Mouse (Mus musculus): Measurements from ENCODE around the gene Esyt1.
"Not testable (repeated sequence)": the region's sequence is repeated elsewhere in the genome, so short reads cannot be mapped to it uniquely, and the experiment has no call there.

The Esyt1 gene

DNA sequence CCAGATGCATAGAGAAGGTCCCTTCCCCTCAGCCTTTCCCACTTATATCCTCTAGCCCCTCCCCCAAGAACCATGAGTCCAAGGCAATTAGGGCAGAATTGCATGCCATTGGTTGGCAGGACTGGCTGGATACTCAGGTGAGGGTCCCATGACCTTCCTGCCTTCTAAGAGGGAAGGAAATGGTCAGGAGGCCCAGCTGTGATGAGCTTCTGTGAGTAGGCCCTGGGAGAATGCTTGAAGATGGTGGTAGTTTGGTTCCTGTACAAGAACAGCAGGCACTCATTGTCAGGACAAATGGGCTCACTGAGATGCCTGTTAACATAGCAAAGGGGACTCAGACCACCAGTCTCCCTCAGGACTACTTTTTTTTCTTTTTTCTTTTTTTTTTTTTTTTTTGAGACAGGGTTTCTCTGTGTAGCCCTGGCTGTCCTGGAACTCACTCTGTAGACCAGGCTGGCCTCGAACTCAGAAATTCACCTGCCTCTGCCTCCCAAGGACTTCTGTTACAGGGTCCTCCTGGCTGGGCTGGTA, 12.7 kb upstream of the Esyt1 start:
- no peak for DNase-seq (ENCODE audit: low read depth, low spot score)

DNA sequence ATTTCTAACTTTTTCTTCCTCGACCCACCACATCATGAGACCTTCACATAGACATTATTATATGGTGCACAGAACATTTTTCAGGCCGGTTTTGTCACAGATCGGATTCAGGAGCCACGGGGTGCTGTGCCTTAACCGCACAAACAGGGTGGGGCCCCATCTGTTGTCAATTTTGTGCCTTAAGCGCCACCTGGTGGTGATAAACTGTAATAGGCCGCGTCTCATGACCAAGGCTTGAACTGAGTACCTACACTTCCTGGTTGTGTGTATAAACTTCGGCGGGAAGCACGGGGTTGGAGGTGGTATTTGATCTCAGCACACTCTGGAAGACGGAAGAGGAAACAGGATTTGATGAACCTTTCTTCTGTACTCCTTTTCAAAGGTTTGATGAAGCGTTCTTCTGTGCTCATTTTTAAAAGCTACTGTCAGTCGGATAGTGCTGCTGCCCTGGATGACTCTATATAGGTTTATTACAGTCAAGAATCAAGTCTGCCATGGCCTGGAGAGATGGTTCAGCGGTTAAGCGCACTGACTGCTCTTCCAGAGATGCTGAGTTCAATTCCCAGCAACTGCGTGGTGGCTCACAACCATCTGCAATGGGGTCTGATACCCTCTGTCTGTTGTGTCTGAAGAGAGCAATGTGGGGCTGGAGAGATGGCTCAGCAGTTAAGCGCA, 10.7 kb upstream of the Esyt1 start:
- peak; percentile 98 for DNase-seq (ENCODE audit: low read depth, low spot score)

DNA sequence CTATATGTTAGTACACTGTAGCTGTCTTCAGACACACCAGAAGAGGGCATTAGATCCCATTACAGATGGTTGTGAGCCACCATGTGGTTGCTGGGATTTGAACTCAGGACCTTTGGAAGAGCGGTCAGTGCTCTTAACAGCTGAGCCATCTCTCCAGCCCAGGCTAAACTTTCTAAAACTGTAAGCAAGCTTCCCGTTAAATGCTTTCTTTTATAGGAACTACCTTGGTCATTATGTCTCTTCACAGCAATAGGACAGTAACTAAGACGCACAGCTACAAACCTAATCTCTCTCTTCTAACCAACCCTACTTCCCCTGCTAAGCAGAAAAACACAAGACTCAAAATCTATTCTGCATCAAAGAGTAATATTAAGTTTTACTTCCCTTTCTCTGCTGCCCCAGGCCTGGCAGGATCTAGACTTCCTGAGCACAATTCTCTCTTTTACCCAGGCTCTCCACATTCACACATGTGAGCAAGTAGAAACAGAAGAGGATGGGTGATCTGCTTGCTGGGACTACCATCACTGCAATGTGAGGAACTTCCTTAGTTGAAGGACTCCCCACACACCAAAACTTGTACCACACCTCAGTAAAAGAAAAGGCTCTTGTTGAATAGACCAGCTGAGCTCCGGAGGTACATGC, 10.1 kb upstream of the Esyt1 start:
- no peak for DNase-seq (ENCODE audit: low read depth, low spot score)

DNA sequence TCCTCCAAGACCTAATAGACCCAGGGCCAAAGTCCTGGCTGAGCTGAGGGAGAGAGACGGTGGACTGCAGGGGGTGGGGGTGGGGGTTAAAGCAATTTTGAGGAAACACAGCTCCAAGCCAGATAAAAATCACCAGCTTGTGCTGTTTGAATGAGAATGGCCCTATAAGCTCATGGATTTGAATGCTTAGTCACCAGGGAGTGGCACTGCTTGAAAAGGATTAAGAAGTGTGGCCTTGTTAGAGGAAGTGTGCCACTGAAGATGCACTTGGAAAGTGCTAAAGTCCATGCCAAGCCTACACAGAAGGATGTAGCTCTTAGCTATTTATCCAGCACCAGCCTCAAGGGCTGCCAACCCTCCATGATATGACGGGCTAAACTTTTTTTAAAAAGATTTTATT, 9.5 kb upstream of the Esyt1 start:
- DNase-seq (ENCODE audit: low read depth, low spot score), result no peak

DNA sequence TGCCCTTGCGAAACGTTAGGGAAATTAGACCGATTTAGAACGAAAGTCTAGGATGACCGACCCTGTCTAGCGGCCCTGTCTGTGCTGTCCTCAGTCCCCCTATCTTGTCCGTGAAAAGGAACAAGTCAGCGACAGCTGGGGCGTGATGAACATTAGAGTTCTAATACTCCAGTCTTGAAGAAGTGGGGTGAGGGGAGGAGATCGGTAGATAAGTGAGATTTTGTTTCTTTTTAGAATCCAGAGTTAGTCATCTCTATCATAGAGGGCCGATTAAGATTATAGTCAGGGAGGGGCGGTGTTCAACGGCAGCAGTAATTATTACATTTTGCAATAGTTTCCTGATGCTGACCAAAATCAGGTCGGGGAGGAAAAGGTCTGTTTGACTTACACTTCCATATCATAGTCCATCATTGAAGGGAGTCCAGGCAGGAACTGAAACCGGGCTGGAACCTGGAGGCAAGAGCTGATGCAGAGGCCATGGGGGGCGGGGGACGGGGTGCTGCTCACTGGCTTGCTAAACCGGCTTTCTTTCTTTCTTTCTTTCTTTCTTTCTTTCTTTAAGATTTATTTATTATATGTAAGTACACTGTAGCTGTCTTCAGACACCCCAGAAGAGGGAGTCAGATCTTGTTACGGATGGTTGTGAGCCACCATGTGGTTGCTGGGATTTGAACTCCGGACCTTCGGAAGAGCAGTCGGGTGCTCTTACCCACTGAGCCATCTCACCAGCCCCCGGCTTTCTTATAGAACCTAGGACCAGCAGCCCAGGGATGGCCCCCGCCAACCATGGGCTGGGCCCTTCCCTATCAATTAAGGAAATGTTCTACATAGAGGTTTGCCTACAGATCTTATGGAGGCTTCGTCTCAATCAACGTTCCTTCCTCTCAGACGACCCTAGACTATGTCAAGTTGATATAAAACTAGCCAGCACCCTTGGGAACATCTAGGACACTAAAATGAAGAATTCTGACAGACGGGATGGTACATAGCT, 990 bp upstream of the Esyt1 start:
- no peak for DNase-seq (ENCODE audit: low read depth, low spot score)

DNA sequence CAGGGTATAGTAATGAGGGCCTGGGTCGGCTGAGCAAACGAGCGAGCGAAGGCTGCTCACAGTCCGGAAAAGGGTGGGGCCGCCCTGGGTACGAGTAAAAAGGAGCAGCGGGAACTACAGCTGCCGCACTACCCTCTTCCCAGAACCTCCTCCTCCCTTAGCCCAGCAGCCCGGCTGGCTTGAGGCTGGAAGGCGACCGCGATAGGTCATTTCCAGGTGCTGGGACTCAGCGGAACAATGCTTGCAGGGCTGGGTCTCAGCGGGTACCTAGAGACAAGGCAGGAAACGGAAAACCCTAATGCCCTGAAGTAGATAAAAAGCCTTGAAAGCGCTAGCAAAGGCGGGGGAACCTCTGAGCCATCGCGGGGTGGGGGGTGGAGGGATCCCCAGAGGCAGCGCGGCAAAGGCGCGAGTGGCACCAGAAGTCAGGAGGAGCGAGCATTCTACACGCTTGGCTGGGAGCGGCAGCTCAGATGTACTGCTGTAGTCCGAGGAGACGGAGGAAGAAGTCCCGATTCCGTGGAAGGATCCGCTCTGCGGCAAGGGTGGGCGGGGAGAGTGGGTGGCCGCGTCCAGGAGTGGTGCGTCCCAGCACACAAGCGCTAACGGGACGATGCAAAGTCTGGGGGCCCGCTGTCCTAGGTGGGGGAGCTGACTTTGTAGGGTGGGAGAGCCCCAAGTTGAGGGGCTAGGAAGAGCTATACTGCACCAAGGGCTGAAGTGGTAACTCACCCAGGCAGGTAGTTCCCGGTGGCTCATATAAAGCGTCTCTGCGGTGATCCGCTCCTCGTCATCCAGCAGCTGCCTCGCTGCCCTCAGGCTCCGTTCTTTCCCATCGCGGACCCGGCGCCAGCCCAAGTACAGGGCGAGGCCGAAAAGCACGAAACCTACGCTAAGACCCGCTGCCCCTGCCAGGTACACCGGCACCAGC, 674 bp downstream of the Esyt1 start:
- DNase-seq (ENCODE audit: low read depth, low spot score), result peak; percentile 66

DNA sequence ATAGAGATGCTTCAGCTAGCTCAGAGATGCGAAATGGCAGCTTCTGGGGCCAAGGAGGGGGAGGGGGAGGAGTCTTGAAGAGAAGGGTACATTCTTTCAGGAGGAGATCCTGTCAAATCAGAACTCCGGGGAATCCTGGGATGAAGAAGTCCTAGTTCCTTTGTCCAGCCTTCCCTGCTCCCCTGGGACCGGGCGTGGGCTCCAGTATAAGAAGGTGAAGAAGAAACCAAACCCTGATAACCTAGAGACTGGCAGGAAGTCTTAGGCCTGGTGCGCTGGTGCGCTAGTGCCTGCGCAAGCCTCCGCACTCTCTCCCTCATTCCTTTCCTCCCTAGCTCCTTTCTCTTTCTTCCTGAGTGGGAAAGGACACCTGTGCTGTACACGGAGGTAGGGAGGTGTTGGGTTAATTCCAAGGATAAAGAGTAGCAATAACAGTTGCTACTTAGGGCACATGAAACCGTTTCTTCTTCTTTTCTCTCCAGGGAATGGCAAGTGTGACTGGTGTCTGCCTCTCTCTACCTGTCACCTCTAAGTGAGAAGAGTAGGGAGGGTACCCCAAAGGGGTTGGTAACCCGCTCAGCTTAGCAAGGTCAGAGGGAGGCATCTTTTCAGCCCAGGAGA, 1.4 kb downstream of the Esyt1 start:
- DNase-seq (ENCODE audit: low read depth, low spot score), result no peak

DNA sequence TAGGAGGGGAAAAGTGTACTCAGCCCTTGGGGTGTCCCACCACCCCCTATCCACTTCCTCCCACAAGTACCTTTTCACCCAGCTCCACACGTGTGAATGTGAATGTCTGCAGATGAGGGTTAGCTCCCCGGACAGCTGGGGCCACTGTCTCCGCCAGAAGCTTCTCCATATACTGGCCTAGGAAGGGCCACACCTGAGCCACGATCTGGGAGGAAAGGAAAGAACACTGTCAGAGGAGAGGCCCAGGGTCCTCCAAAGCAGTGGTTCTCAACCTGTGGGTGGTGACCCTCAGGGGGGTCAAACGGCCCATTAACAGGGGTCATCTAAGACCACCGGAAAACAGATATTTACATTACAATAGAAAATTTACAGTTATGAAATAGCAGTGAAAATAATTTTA, 3.3 kb downstream of the Esyt1 start:
- DNase-seq (ENCODE audit: low read depth, low spot score), result no peak

DNA sequence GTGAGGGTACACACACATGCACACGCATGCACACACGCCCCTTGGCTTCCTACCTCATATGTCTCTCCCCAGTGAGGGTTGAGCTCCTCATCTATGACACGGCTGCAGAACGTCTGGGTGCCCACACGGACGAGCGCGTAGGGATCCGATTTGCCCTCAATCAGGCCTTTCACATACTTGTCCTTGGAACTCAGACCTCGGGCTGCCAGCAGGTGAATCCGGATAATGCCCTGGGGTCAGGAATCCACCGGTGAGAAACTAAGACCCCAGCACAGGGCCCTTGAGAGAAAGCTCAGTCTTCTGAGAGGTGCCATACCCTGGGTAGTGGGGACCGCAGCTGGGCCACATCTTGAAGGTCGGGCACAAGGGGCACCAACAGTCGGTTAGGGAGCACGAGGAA, 5.1 kb downstream of the Esyt1 start:
- no peak for DNase-seq (ENCODE audit: low read depth, low spot score)

DNA sequence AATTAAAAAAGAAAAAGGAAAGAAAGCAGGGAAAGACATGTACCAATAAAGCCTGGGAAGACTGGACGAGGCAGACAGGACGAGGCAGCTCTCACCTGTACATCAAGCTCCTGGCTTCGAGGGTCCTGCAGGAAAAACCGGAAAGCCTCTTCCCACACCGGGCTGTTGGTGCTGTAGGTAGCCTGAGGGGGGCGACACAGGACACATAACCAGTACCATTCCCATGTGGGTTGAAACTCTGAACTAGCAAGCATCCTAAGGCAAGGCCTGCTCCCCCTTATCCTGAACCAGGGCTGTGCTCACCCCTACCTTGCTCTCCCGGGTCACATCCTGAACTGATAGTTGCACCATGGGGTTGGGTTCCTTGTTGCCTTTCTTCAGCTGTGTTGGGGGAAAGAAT, 6.8 kb downstream of the Esyt1 start:
- peak; percentile 48 for DNase-seq (ENCODE audit: low read depth, low spot score)

DNA sequence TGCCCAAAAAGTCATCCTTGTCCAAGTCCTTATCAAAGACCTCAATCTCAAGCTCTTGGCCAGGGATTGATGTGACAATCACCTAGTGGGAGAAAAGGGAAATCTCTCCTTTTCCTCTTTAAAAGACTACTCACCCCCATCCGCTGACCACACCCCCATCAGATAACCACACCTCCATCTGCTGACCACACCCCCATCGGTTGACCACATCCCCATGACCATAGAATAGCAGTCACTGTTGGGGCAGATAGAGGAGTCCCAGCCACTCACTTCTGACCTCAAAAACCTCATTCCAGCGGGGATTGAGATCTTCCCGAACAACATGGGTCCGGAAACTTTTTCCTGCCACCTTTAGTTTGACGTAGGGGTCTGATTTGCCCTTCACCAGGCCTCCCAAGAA, 9.0 kb downstream of the Esyt1 start:
- no peak for DNase-seq (ENCODE audit: low read depth, low spot score)

DNA sequence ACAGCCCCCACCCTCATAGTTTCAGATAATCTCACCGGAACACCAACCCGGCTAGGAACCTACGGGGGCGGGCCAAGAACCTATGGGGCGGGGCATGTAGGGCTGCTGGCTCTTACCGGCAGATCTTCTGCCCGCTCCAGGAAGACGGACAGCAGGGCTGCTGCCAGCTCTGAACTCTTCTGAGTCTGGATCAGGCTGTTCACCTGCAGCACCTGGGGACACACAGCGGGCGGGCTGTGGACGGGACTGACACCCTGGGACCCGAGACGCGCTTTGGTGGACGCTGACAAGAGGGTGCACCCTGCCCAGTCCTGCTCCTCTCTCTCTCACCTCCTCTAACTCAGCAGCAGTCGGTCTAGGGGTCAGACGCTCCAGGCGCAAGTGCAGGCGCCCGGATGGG, 9.6 kb downstream of the Esyt1 start:
- no peak for DNase-seq (ENCODE audit: low read depth, low spot score)

DNA sequence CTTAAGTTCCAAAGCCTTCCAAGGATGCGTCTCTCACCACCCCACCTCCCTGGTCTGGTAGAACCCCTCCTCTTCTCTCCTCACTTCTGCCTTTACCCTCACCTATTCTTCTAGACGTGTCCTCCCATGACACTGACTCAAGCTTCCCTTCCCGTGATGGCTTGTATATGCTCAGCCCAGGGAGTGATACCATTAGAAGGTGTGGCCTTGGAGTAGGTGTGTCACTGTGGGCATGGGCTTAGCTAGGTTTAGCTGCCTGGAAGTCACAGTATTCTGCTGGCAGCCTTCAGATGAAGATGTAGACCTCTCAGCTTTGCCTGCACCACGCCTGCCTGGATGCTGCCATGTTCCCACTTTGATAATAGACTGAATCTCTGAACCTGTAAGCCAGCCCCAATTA, 10.6 kb downstream of the Esyt1 start:
- DNase-seq (ENCODE audit: low read depth, low spot score), result no peak

DNA sequence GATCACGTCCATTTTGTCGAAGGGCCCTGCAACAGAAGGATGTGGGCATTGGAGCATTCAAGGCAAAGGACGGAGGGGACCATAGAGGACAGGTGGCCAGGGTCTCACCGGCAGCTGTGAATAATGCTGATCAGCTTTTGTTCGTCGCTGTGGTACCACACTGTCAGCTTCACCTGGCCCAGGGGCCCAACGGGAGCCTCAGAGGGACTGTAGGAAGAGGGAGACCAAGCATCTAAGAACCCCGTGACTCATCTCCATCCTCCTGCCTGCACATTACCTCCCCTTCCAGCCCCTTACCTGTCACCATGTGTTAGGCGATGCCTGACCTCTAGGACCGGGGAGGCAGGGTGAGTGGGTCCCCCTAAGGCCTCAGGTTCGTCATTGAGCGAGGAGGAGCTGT, 13.9 kb downstream of the Esyt1 start:
- DNase-seq (ENCODE audit: low read depth, low spot score), result no peak

DNA sequence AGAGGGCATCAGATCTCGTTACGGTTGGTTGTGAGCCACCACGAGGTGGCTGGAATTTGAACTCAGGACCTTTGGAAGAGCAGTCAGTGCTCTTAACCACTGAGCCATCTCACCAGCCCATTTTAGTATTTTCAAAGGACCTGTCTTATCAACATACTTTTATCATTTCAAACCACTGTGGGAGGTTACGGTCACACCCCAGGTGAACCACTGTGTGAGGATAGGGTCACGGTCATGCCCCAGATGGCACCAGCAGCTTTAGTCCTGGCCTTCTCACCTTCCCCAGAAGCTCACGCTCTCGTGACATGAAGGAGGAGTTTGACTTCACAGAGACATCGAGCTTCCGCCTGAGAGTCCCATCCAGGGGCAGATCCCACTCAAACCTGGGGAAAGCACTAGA, 14.5 kb downstream of the Esyt1 start:
- no peak for DNase-seq (ENCODE audit: low read depth, low spot score)

DNA sequence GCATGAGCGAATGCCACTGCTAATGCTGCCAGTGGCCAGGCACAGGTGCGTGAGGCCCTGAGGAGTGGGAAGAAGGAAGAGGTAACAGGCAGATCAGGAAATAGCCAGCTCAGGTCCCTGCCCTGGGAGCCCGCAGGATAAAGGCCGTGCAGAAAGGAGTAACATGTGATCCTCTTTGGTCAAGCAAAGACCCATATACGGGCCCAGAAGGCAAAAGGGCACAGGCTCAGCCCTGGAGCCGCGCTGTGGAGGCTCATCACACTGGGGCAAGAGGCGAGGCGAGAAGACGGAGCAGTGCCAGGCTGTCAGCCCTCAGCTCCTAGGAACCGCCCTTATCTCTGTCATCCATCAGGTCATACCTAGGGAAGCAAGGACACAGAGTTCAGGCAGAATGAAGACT, 15.4 kb downstream of the Esyt1 start:
- DNase-seq (ENCODE audit: low read depth, low spot score), result no peak

DNA sequence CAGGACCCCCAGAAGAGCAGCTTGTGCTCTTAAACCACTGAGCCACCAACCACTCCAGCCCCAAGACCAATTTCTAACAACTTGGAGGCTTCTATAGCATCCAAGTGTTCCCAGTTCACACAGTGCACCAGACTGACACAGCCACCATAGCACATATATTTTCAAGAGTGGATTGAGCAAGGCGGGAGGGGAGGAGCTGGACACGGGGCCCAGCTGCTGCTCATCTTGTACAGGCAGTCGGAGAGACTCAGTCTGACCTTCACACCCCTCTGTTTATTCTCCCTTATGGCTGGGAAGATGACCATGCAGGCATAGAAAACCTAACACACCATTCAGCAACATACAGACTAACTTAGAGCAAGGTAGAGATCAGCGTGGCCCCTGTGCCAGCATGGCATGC, 15.8 kb downstream of the Esyt1 start:
- no peak for DNase-seq (ENCODE audit: low read depth, low spot score)

DNA sequence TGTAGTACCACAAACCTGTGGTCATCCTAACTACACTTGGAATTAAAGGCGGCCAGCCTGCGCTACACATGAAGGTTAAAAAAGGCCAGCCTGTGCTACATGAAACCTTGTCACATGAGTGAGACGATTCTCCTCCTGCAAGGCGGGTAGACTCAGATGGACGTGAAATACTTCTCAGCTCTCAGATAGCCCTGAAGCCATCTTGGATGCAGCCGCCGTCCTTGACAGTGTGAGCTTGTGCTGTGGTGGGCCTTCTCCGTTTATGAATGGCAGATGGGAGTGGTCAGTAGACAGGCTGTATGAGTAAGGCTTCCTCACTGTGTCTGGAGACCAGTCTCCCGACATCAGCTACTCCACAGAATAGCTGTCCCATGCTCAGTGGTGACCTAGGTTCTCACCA, 16.5 kb downstream of the Esyt1 start:
- no peak for DNase-seq (ENCODE audit: low read depth, low spot score)

DNA sequence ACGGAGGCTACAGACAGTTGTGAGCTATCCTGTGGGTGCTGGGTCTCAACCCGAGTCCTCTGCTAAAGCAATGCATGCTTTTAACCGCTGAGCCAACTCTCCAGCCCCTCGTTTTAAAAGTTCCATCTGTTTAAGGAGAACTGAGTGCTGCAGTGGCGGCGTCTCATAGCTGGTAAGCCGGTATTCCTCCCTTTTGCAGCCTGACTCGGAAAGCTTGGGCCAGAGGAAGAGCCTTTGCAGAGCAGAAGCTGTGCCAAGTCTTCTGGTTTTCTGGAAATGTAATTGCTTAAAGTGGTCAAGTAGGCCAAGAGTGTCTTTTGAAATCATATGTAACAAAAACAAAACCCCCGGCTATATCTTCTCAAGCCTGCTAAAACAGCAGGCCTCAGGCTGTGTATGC, 17.4 kb downstream of the Esyt1 start:
- no peak for DNase-seq (ENCODE audit: low read depth, low spot score)

DNA sequence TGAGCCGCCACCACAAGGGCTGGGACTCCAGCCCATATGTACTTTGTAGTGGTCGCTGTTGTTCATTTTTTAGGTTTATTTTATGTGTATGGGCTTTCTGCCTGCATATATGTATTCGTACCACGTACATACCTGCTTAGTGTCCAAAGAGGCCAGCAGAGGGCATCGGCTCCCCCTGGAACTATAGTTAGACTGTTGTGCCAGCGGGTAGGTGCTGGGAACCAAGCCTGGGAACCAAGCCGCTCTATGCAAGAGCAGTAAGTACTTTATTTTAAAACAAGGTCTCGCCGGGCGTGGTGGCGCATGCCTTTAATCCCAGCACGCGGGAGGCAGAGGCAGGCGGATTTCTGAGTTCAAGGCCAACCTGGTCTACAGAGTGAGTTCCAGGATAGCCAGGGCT, 19.7 kb downstream of the Esyt1 start:
- DNase-seq (ENCODE audit: low read depth, low spot score), result no peak

DNA sequence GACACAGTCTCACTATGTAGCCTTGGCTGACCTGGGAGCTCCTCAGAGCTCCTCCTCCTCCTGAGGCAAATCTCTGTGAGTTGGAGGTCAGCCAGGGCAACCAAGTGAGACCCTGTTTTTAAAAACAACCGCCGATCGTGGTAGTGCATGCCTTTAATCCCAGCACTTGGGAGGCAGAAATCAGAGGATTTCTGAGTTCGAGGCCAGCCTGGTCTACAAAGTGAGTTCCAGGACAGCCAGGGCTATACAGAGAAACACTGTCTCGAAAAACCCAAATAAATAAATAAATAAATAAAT, 20.4 kb downstream of the Esyt1 start:
- DNase-seq (ENCODE audit: low read depth, low spot score), result not testable (repeated sequence)

Data from 3T3-L1 (cell line).